Mouse (Mus musculus): Measurements from ENCODE around the gene Gm5891. TPM values are rescaled to one million over a fixed set of nuclear protein-coding genes. Genes with fewer than 3 reads are reported as not detected.
"Not testable (repeated sequence)": the region's sequence is repeated elsewhere in the genome, so short reads cannot be mapped to it uniquely, and the experiment has no call there.

Gm5891 gene
- polyA plus RNA-seq (2015; fragmentation: Nextera tagmentation; extraction: Ambion mirVana): not detected in 2 replicates

DNA sequence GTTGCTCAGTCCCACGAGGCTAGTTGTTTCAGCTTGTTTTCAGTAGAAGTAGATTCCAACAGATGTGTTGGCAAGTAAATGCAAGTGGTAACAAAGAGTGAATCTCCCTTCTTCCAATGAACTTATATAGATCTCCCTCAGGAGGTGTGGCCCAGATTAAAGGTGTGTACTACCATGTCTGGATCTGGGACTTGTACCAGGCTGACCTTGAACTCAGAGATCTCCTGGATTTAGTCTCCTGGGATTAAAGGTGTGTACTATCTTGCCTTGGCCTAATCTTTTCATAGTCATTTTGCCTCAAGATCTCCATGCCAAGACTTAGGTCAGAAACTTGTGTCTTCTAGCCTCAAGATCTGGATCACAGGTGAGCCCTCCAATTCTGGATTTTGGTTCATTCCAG lies at the start of gene Gm5891:
Gene Gm5891, minus strand, starts transcription at position 101 of the 400 bp plus-strand sequence.
- H3K9ac ChIP-seq; H3K4me2 ChIP-seq; H3K27me3 ChIP-seq; H3K9me3 ChIP-seq (replicated peaks); DNase-seq; H3K4me3 ChIP-seq (replicated peaks); H3K36me3 ChIP-seq; ATAC-seq (ENCODE audit: low read depth); H3K4me1 ChIP-seq (replicated peaks); H3K27ac ChIP-seq: not testable (repeated sequence)
- no CpG with 5 or more reads among the region's 1 CpGs for WGBS (ENCODE audit: insufficient replicate concordance)

Other genes starting within 250 kb of the Gm5891 start
- gene Gm4175, start 159.8 kb downstream of the Gm5891 start, polyA plus RNA-seq (2015; fragmentation: Nextera tagmentation; extraction: Ambion mirVana): not detected in 2 replicates
- gene Gm4177, start 124.6 kb downstream of the Gm5891 start, polyA plus RNA-seq (2015; fragmentation: Nextera tagmentation; extraction: Ambion mirVana): not detected in 2 replicates
- not detected in 2 replicates for gene Vmn1r135, start 88.9 kb downstream of the Gm5891 start, polyA plus RNA-seq (2015; fragmentation: Nextera tagmentation; extraction: Ambion mirVana)
- gene Gm5725, start 77.0 kb downstream of the Gm5891 start, polyA plus RNA-seq (2015; fragmentation: Nextera tagmentation; extraction: Ambion mirVana): not detected in 2 replicates
- not detected in 2 replicates for gene Vmn1r137, start 73.3 kb upstream of the Gm5891 start, polyA plus RNA-seq (2015; fragmentation: Nextera tagmentation; extraction: Ambion mirVana)
- gene Vmn1r138, start 107.6 kb upstream of the Gm5891 start, polyA plus RNA-seq (2015; fragmentation: Nextera tagmentation; extraction: Ambion mirVana): not detected in 2 replicates
- not detected in 2 replicates for gene Gm6176, start 135.0 kb upstream of the Gm5891 start, polyA plus RNA-seq (2015; fragmentation: Nextera tagmentation; extraction: Ambion mirVana)
- not detected in 2 replicates for gene Vmn1r139, start 147.8 kb upstream of the Gm5891 start, polyA plus RNA-seq (2015; fragmentation: Nextera tagmentation; extraction: Ambion mirVana)
- gene Gm16451, start 197.0 kb upstream of the Gm5891 start, polyA plus RNA-seq (2015; fragmentation: Nextera tagmentation; extraction: Ambion mirVana): not detected in 2 replicates
- gene Gm10666, start 213.4 kb upstream of the Gm5891 start, polyA plus RNA-seq (2015; fragmentation: Nextera tagmentation; extraction: Ambion mirVana): not detected in 2 replicates
- gene Vmn1r142, start 242.7 kb upstream of the Gm5891 start, polyA plus RNA-seq (2015; fragmentation: Nextera tagmentation; extraction: Ambion mirVana): not detected in 2 replicates

Data from liver, embryonic 13.5 days (tissue).